Mouse (Mus musculus) liver, embryonic 11.5 days (tissue): ENCODE results near the gene Gstt2. TPM values are rescaled to one million over a fixed set of nuclear protein-coding genes. Genes with fewer than 3 reads are reported as not detected.

Source experiments
- ATAC-seq: fragments of 200-750 bp; cut with Nextera tagmentation; replicated peaks from 2 replicates; pipeline ENCODE4 v1.8.0; 2017; ENCODE audit warnings: moderate number of reproducible peaks, mild to moderate bottlenecking, moderate TSS enrichment, moderate library complexity; ENCODE audit not compliant: low FRiP score
- DNase-seq: peaks from one replicate; pipeline ENCODE4 v3.0.0-alpha.2; 2017; ENCODE audit warnings: low spot score
- H3K27ac ChIP-seq: fragments of 300-500 bp; sonication (generic); 2 replicates; pipeline ENCODE4 v1.5.1; 2014; ENCODE audit warnings: mild to moderate bottlenecking, low read depth, low read length, control low read depth
- H3K27me3 ChIP-seq: fragments of 300-500 bp; sonication (generic); replicated peaks from 2 replicates; pipeline ENCODE4 v1.6.1; 2014; ENCODE audit warnings: low read length, mixed read lengths; ENCODE audit not compliant: control insufficient read depth, insufficient read depth
- H3K36me3 ChIP-seq: fragments of 300-500 bp; sonication (generic); 2 replicates; pipeline ENCODE4 v1.6.1; 2014; ENCODE audit warnings: mild to moderate bottlenecking, low read length, moderate library complexity, mixed read lengths; ENCODE audit not compliant: control insufficient read depth, insufficient read depth
- H3K4me1 ChIP-seq: fragments of 300-500 bp; sonication (generic); replicated peaks from 2 replicates; pipeline ENCODE4 v1.6.1; 2014; ENCODE audit warnings: low read length, mixed read lengths; ENCODE audit not compliant: control insufficient read depth, insufficient read depth
- H3K4me2 ChIP-seq: fragments of 300-500 bp; sonication (generic); 2 replicates; pipeline ENCODE4 v1.6.1; 2014; ENCODE audit warnings: mild to moderate bottlenecking, control low read depth, moderate library complexity
- H3K4me3 ChIP-seq: fragments of 300-500 bp; sonication (generic); 2 replicates; pipeline ENCODE4 v1.5.1; 2014; ENCODE audit warnings: low read depth, low read length, control low read depth
- H3K9ac ChIP-seq: fragments of 300-500 bp; sonication (generic); 2 replicates; pipeline ENCODE4 v1.6.1; 2014; ENCODE audit warnings: low read depth, low read length, control low read depth
- H3K9me3 ChIP-seq: fragments of 300-500 bp; sonication (generic); 2 replicates; pipeline ENCODE4 v1.6.1; 2016; ENCODE audit warnings: low read length, inconsistent platforms, mixed read lengths; ENCODE audit not compliant: control insufficient read depth
- WGBS: fragments of 180-500 bp; shearing (Covaris S2); extraction: QIAGEN DNeasy Blood & Tissue Kit; methylation state at CpG from one replicate; pipeline ENCODE4 v1.1.7; 2014; 5-methylcytosine and 5-hydroxymethylcytosine counted together
- polyA plus RNA-seq: library from polyadenylated mRNA; unstranded; fragments of >200 nt; fragmentation: Nextera tagmentation; extraction: Ambion mirVana; gene quantifications from 2 replicates; pipeline ENCODE4 v1.2.1, GENCODE M21; 2014

Gene Gstt2
- polyA plus RNA-seq, 1 experiment from 2014 or later = 39.6 TPM

GRCm38 (mm10) chr10:75797619-75798175, 39.5 kb downstream of the Gstt2 start:
- ATAC-seq (peak; percentile 61), DNase-seq (peak; percentile 57)
- peak overlapping the region; percentile 87 for H3K4me2 ChIP-seq
- 1% methylated on average over 12 of the region's 12 CpGs for WGBS
- no peaks in the 10 kb centered on the region for H3K36me3 ChIP-seq
- peak overlapping the region; percentile 48 for H3K4me3 ChIP-seq
- peak overlapping the region; percentile 56 for H3K9ac ChIP-seq
- no peak overlapping the region for H3K27ac ChIP-seq
- H3K27me3 ChIP-seq = no peaks in the 10 kb centered on the region; the same call in 1 of the 2 replicates
- no peaks in the 10 kb centered on the region for H3K9me3 ChIP-seq
- 0 out of 2 replicates have a peak, but pooled peaks cover 4% of the 10 kb centered on the region for H3K4me1 ChIP-seq

GRCm38 (mm10) chr10:75796731-75797516, 40.3 kb downstream of the Gstt2 start:
- Histone ChIP-seq H3K9me3 (no peaks in the 10 kb centered on the region), H3K9ac (no peak overlapping the region)
- ATAC-seq = no peak

GRCm38 (mm10) chr10:75794880-75795279, 42.3 kb downstream of the Gstt2 start:
- Histone ChIP-seq H3K4me2 (peak overlapping the region; percentile 22; the same call in 1 of the 2 replicates), H3K27ac (no peak overlapping the region)
- DNase-seq = no peak

More at GRCm38 (mm10) chr10:75796731-75797516, 40.3 kb downstream of the Gstt2 start:
- 42% methylated on average over 11 of the region's 11 CpGs for WGBS
- peak overlapping the region; percentile 87 for H3K4me2 ChIP-seq
- 0 out of 2 replicates have a peak, but pooled peaks cover 4% of the 10 kb centered on the region for H3K4me1 ChIP-seq
- H3K4me3 ChIP-seq = peak overlapping the region; percentile 48
- peak overlapping the region; percentile 21; the same call in 1 of the 2 replicates for H3K27ac ChIP-seq
- DNase-seq = no peak
- H3K27me3 ChIP-seq = no peaks in the 10 kb centered on the region; the same call in 1 of the 2 replicates
- H3K36me3 ChIP-seq = 0 out of 2 replicates have a peak, but pooled peaks cover 2% of the 10 kb centered on the region

GRCm38 (mm10) chr10:75790773-75791172, 46.5 kb downstream of the Gstt2 start:
- WGBS = 21% methylated on average over 7 of the region's 7 CpGs
- Histone ChIP-seq H3K4me1 (0 out of 2 replicates have a peak, but pooled peaks cover 3% of the 10 kb centered on the region), H3K4me2 (no peak overlapping the region), H3K36me3 (0 out of 2 replicates have a peak, but pooled peaks cover 3% of the 10 kb centered on the region), H3K27me3 (no peaks in the 10 kb centered on the region), H3K4me3 (no peak overlapping the region), H3K9ac (no peak overlapping the region; the same call in 1 of the 2 replicates), H3K9me3 (no peaks in the 10 kb centered on the region), H3K27ac (peak overlapping the region; percentile 16; the same call in 1 of the 2 replicates)
- ATAC-seq (no peak), DNase-seq (no peak)

More at GRCm38 (mm10) chr10:75794880-75795279, 42.3 kb downstream of the Gstt2 start:
- Histone ChIP-seq H3K4me1 (0 out of 2 replicates have a peak, but pooled peaks cover 7% of the 10 kb centered on the region), H3K9me3 (no peaks in the 10 kb centered on the region), H3K36me3 (0 out of 2 replicates have a peak, but pooled peaks cover 3% of the 10 kb centered on the region), H3K27me3 (no peaks in the 10 kb centered on the region; the same call in 1 of the 2 replicates), H3K4me3 (no peak overlapping the region), H3K9ac (no peak overlapping the region)
- ATAC-seq = no peak
- WGBS = 30% methylated on average over 3 of the region's 3 CpGs

GRCm38 (mm10) chr10:75789841-75790240, 47.4 kb downstream of the Gstt2 start:
- Histone ChIP-seq H3K4me2 (no peak overlapping the region), H3K4me1 (0 out of 2 replicates have a peak, but pooled peaks cover 3% of the 10 kb centered on the region), H3K4me3 (no peak overlapping the region), H3K27me3 (no peaks in the 10 kb centered on the region), H3K9ac (no peak overlapping the region), H3K9me3 (no peaks in the 10 kb centered on the region), H3K36me3 (0 out of 2 replicates have a peak, but pooled peaks cover 3% of the 10 kb centered on the region), H3K27ac (no peak overlapping the region; the same call in 1 of the 2 replicates)
- WGBS = 69% methylated on average over 5 of the region's 5 CpGs
- ATAC-seq (peak; percentile 83), DNase-seq (no peak)

GRCm38 (mm10) chr10:75789081-75789735, 48.0 kb downstream of the Gstt2 start:
- no peak overlapping the region for H3K4me2 ChIP-seq
- H3K36me3 ChIP-seq = 0 out of 2 replicates have a peak, but pooled peaks cover 3% of the 10 kb centered on the region
- WGBS = 67% methylated on average over 6 of the region's 6 CpGs
- H3K4me1 ChIP-seq = 0 out of 2 replicates have a peak, but pooled peaks cover 3% of the 10 kb centered on the region
- no peak overlapping the region for H3K4me3 ChIP-seq
- no peak for DNase-seq
- no peaks in the 10 kb centered on the region for H3K9me3 ChIP-seq
- no peak overlapping the region for H3K9ac ChIP-seq
- H3K27me3 ChIP-seq = no peaks in the 10 kb centered on the region
- H3K27ac ChIP-seq = peak overlapping the region; percentile 2
- no peak for ATAC-seq

- Histone ChIP-seq H3K27ac (no peak overlapping the region), H3K4me3 (no peak overlapping the region), H3K4me1 (0 out of 2 replicates have a peak, but pooled peaks cover 3% of the 10 kb centered on the region), H3K4me2 (no peak overlapping the region), H3K9me3 (no peaks in the 10 kb centered on the region), H3K27me3 (no peaks in the 10 kb centered on the region), H3K36me3 (0 out of 2 replicates have a peak, but pooled peaks cover 3% of the 10 kb centered on the region), H3K9ac (no peak overlapping the region)
- WGBS = 89% methylated on average over 8 of the region's 8 CpGs
- no peak for DNase-seq
- ATAC-seq = no peak
Measured at GRCm38 (mm10) chr10:75788277-75788676, 48.9 kb downstream of the Gstt2 start.

- H3K9ac ChIP-seq = no peak overlapping the region
- H3K36me3 ChIP-seq = no peaks in the 10 kb centered on the region
- H3K27ac ChIP-seq = no peak overlapping the region
- H3K4me1 ChIP-seq = 0 out of 2 replicates have a peak, but pooled peaks cover 3% of the 10 kb centered on the region
- ATAC-seq (no peak), DNase-seq (no peak)
- WGBS = 31% methylated on average over 1 of the region's 1 CpGs
- no peak overlapping the region for H3K4me3 ChIP-seq
- peaks cover 7% of the 10 kb centered on the region for H3K27me3 ChIP-seq
- no peak overlapping the region for H3K4me2 ChIP-seq
- H3K9me3 ChIP-seq = no peaks in the 10 kb centered on the region
Measured at GRCm38 (mm10) chr10:75785442-75785841, 51.8 kb downstream of the Gstt2 start.
